Mouse (Mus musculus) lung, postnatal 0 days (tissue): ENCODE measurements at regions not wholly inside any gene's neighbourhood (a gene's known extent, or its start where the extent isn't known, plus 50 kb on each side); places are given as distances from the start of the nearest gene placed in this dataset.

Experiments used
- ATAC-seq: fragments of 200-750 bp; cut with Nextera tagmentation; 2 replicates; pipeline ENCODE4 v1.8.0; 2017; ENCODE audit warnings: moderate library complexity
- DNase-seq: peaks from one replicate; pipeline ENCODE4 v3.0.0-alpha.2; 2016; ENCODE audit warnings: low spot score
- H3K27ac ChIP-seq: fragments of 300-500 bp; sonication (generic); 2 replicates; pipeline ENCODE4 v1.5.1; 2014; ENCODE audit warnings: antibody characterized with exemption, mild to moderate bottlenecking, low read length, mixed read lengths
- H3K27me3 ChIP-seq: fragments of 300-500 bp; sonication (generic); replicated peaks from 2 replicates; pipeline ENCODE4 v1.6.1; 2014; ENCODE audit warnings: low read length, mixed read lengths; ENCODE audit not compliant: insufficient read depth
- H3K36me3 ChIP-seq: fragments of 300-500 bp; sonication (generic); 2 replicates; pipeline ENCODE4 v1.6.1; 2014; ENCODE audit warnings: low read length, mixed read lengths; ENCODE audit not compliant: insufficient read depth
- H3K4me1 ChIP-seq: fragments of 300-500 bp; sonication (generic); 2 replicates; pipeline ENCODE4 v1.6.1; 2014; ENCODE audit warnings: antibody characterized with exemption, low read depth, low read length, mixed read lengths; ENCODE audit not compliant: insufficient read depth
- H3K4me2 ChIP-seq: fragments of 300-500 bp; sonication (generic); replicated peaks from 2 replicates; pipeline ENCODE4 v1.6.1; 2014; ENCODE audit warnings: low read depth, mild to moderate bottlenecking, low read length, moderate library complexity, mixed read lengths
- H3K4me3 ChIP-seq: fragments of 300-500 bp; sonication (generic); 2 replicates; pipeline ENCODE4 v1.5.1; 2014; ENCODE audit warnings: low read depth, low read length
- H3K9ac ChIP-seq: fragments of 300-500 bp; sonication (generic); replicated peaks from 2 replicates; pipeline ENCODE4 v1.6.1; 2014; ENCODE audit warnings: low read depth, mild to moderate bottlenecking
- H3K9me3 ChIP-seq: fragments of 300-500 bp; sonication (generic); 2 replicates; pipeline ENCODE4 v1.6.1; 2016; ENCODE audit warnings: low read length, mixed read lengths
- CTCF ChIP-seq: IDR thresholded peaks from 2 replicates; pipeline ENCODE4 v1.5.1; 2016; ENCODE audit warnings: antibody characterized with exemption, mild to moderate bottlenecking
- EP300 ChIP-seq: IDR thresholded peaks from 2 replicates; pipeline ENCODE4 v1.6.1; 2016; ENCODE audit warnings: antibody characterized with exemption, mild to moderate bottlenecking, control low read depth
- WGBS: fragments of 180-500 bp; shearing (Covaris S2); extraction: QIAGEN DNeasy Blood & Tissue Kit; methylation state at CpG from one replicate; pipeline ENCODE4 v1.1.7; 2014; 5-methylcytosine and 5-hydroxymethylcytosine counted together

GRCm38 (mm10) chr16:85743022-85743421 is 59.9 kb downstream of the Adamts1 start:
- no peak for ATAC-seq
- H3K4me1 ChIP-seq, result no peaks in the 10 kb centered on the region
- TF ChIP-seq EP300 (no peak), CTCF (no peak)
- no peaks in the 10 kb centered on the region for H3K27me3 ChIP-seq
- H3K9me3 ChIP-seq, result no peaks in the 10 kb centered on the region
- no peak overlapping the region for H3K4me2 ChIP-seq
- no peak for DNase-seq
- no peak overlapping the region for H3K27ac ChIP-seq
- WGBS, result 59% methylated on average over 1 of the region's 1 CpGs
- H3K36me3 ChIP-seq, result no peaks in the 10 kb centered on the region
- H3K4me3 ChIP-seq, result no peak overlapping the region
- H3K9ac ChIP-seq, result no peak overlapping the region

GRCm38 (mm10) chr16:85738606-85739195 is 64.2 kb downstream of the Adamts1 start:
- Histone ChIP-seq H3K36me3 (no peaks in the 10 kb centered on the region), H3K4me2 (no peak overlapping the region), H3K4me1 (no peaks in the 10 kb centered on the region), H3K27me3 (no peaks in the 10 kb centered on the region), H3K9me3 (no peaks in the 10 kb centered on the region), H3K27ac (no peak overlapping the region), H3K9ac (no peak overlapping the region), H3K4me3 (no peak overlapping the region)
- DNase-seq, result no peak
- no peak for ATAC-seq
- WGBS, result 87% methylated on average over 2 of the region's 2 CpGs
- TF ChIP-seq CTCF, result no peak

GRCm38 (mm10) chr16:85728026-85728425 is 74.9 kb downstream of the Adamts1 start:
- TF ChIP-seq CTCF, result no peak
- Histone ChIP-seq H3K36me3 (no peaks in the 10 kb centered on the region), H3K4me1 (no peaks in the 10 kb centered on the region), H3K27me3 (no peaks in the 10 kb centered on the region), H3K27ac (no peak overlapping the region), H3K4me2 (no peak overlapping the region), H3K9me3 (no peaks in the 10 kb centered on the region), H3K4me3 (no peak overlapping the region), H3K9ac (no peak overlapping the region)
- WGBS, result 63% methylated on average over 2 of the region's 2 CpGs
- DNase-seq, result no peak
- ATAC-seq, result no peak

GRCm38 (mm10) chr16:85721968-85722367 is 80.9 kb downstream of the Adamts1 start:
- no peaks in the 10 kb centered on the region for H3K9me3 ChIP-seq
- no peak overlapping the region for H3K4me2 ChIP-seq
- no peak overlapping the region for H3K9ac ChIP-seq
- TF ChIP-seq CTCF, result peak; percentile 76
- TF ChIP-seq EP300, result no peak
- ATAC-seq, result peak; percentile 62
- 47% methylated on average over 2 of the region's 2 CpGs for WGBS
- DNase-seq, result no peak
- no peak overlapping the region for H3K27ac ChIP-seq
- no peaks in the 10 kb centered on the region for H3K27me3 ChIP-seq
- H3K36me3 ChIP-seq, result no peaks in the 10 kb centered on the region
- H3K4me1 ChIP-seq, result no peaks in the 10 kb centered on the region
- H3K4me3 ChIP-seq, result no peak overlapping the region

GRCm38 (mm10) chr16:85712291-85712690 is 90.6 kb downstream of the Adamts1 start:
- H3K36me3 ChIP-seq, result no peaks in the 10 kb centered on the region
- 90% methylated on average over 3 of the region's 3 CpGs for WGBS
- H3K9ac ChIP-seq, result no peak overlapping the region
- H3K4me3 ChIP-seq, result no peak overlapping the region
- H3K4me1 ChIP-seq, result no peaks in the 10 kb centered on the region
- no peak overlapping the region for H3K4me2 ChIP-seq
- no peaks in the 10 kb centered on the region for H3K27me3 ChIP-seq
- H3K27ac ChIP-seq, result no peak overlapping the region
- no peaks in the 10 kb centered on the region for H3K9me3 ChIP-seq
- DNase-seq (no peak), ATAC-seq (no peak)
- TF ChIP-seq EP300 (no peak), CTCF (no peak)

- 45% methylated on average over 9 of the region's 9 CpGs for WGBS
- H3K9me3 ChIP-seq, result no peaks in the 10 kb centered on the region
- H3K4me3 ChIP-seq, result no peak overlapping the region
- no peak overlapping the region for H3K4me2 ChIP-seq
- H3K4me1 ChIP-seq, result no peaks in the 10 kb centered on the region
- DNase-seq (no peak), ATAC-seq (no peak)
- H3K27me3 ChIP-seq, result no peaks in the 10 kb centered on the region
- no peak for TF ChIP-seq CTCF
- no peak for TF ChIP-seq EP300
- no peaks in the 10 kb centered on the region for H3K36me3 ChIP-seq
- no peak overlapping the region for H3K27ac ChIP-seq
- H3K9ac ChIP-seq, result no peak overlapping the region
These were observed 98.5 kb downstream of the Adamts1 start for GRCm38 (mm10) chr16:85704254-85705020.
